Mouse (Mus musculus) A20 (cell line): ENCODE data around the gene Cdh23.
A peak's percentile ranks its signal among the peaks of the same experiment; 100 is the strongest.

Source experiments
- DNase-seq: peaks from one replicate; pipeline ENCODE4 v3.0.0-alpha.2; 2011; ENCODE audit warnings: low read depth, low spot score

Cdh23 gene

DNA sequence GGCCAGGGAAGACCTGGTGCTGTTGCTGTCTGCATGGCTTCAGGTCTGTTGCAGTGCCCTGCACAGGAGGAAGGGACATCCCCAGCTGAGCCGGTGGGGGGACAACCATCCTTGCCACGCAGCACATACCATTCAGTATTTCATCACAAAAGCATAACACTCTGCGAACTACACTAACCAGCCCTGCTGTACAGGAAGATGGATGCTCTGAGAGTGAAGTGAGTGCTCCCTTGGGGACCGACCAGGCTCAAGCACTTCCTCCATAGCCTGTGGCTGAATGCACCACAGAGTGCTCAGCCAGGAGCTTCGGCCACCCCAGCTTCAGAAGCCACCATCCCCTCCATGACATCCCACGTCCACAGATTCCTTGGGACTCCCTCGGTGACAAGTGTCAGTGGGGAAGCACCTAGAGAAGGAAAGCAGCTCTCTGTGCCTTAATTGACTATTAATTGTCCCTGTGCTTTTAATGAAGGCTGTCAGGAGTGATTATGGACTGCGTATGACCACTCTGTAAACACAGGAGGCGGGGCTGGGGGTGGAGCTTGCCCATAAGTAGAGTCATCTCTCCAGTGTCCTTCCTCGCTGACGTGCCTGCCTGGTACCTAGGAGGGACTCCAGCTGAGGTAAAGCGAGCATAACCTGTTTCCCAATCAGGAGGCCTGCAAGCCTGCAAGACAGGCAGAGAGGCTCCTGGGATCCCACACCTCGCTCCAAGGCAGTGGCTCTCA, 60.6 kb downstream of the Cdh23 start:
- DNase-seq, result peak; percentile 30

DNA sequence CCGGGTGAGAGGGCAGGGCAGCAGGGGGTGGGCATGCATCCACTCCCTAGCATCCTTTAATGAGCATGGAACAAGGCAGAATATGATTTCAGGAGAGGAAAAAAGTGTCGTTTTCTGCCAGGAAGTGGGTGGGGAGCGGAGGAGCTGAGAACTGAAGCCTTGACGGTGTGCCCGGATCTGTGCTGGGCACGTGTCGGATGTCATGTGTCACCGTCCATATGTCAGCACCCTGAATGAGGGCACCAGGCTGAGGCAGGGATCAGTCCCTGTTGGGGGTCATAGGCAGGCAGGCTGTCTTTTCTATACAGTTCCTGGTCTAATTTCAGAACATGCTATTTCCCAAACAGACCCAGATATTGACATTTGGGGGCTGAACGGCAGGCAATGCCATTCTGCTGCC, 61.9 kb downstream of the Cdh23 start:
- no peak for DNase-seq

DNA sequence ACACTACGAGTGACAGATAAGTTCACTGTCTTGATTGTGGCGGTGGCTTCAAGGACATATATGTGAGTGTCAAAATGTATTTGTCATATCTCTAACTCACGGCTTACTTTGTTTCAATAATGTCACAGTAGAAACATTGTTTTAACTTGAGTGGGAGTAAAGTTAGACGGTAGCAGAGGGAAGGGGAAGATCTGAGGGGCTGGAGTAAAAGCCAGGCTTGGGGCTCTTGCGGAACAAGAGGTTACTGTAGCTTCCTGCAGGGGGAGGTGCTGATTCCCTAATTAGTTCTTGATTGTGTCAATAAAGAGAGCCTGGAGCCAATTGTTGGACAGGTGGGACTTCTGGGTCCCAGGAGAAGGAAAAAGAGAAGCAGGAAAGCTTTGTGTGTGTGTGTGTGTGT, 70.2 kb downstream of the Cdh23 start:
- DNase-seq, result no peak

DNA sequence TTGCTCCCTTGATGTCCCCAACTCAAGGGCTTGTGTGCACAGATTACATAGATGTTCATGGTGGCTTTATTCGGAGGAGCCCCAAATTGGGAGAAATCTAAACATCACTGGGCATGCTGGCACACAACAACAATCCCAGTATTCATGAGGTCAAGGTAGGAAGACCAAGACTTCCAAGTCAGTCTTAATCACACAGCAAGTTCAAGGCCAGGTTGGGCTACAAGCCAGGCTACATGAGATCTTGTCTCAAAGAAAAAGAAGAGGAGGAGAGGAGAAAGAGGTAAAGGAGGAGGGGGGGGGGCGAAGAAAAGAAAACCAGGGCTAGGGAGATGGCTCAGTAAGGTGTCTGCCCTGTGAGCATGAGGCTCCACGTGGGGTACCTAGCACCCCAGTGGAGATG, 70.8 kb downstream of the Cdh23 start:
- no peak for DNase-seq

DNA sequence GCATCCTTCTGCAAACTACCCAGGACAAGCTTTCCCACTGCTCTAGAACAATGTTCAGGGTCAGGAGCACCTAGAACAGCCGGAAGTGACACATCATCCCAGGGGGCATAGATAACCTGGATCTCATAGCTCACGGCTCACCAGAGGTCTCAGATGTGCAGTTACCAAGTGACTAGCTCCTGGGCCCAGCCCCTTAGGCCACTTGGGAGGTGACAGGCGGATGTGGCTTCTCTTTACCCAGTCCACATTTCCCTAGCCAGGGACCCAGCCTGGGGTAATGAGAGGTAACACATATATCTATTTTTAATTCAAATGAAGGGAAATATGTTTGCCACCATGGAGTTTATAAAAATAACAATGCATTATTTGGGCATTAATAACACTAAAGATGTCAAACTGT, 71.3 kb downstream of the Cdh23 start:
- DNase-seq, result no peak

DNA sequence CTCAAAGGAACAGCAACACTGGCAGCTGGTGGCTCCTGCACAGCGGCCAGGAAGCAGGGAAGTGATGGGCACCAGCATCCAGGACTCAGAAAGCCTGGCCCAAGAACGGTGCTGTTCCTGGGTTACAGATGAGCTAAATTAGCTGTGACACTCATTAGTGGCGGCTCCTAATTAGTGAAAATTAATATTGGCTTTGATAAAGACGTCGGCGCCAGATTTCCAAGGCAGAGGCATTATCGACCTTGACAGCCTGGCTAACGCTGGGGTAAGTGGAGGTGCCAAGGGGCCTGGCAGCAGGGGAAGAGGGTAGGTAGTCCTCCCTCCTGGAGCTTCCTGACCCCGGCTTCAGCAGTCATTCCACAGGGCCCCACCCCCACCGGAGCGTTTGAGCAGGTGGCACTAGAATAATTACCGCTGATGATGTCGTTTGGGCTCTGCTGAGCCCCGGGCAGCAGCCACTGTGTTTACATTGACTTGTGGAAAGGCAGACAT, 72.0 kb downstream of the Cdh23 start:
- no peak for DNase-seq

DNA sequence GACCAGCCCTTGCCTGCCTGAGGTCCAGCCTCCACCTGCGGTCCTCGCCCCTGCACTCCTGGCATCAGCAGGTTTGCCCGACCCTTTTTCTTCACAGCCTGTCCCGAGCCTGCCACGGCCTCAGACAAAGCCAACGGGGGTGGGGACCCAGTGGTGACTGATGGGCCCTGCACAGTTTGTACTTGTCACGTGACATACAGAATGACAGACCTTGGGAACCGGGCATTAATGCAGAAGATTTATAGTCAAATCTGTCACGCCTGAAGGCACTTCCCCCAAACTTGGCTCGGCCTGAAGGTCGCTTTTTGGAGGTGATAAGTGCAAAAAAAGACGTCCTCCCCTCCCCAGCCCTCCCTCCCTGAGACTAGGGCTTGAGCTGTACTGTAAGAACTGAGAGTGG, 73.5 kb downstream of the Cdh23 start:
- peak; percentile 56 for DNase-seq

DNA sequence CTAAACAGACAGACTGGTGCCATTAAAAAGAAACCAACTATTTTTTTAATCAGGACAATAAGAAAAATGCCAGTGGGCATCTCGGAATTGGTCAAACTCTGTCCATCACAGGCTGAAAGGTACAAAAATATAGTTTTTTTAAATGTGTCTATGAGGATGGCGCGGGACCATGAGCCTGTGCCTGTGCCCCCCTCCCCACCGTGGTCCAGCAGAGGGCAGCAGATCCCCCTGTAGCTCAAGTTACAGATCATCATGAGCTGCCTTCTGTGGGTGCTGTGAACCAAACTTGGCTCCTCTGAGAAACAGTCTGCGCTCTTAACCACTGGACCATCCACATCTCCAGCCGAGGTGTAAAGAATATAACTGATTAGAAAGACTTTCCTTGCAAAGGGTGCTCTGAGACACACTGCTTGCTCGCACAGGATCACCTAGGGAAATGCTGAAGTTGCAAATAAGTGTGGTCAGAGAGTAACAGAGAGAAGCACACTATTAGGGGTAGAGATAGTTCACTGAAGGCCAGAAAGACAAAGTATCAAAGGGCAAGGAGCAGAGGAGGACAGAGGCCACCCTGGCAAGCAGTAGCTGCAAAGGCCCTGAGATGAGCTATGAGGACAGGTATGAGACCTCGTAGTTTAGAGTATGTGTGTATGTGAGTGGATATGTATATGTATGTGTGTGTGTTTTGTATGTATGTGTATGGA, 74.7 kb downstream of the Cdh23 start:
- DNase-seq, result peak; percentile 40

DNA sequence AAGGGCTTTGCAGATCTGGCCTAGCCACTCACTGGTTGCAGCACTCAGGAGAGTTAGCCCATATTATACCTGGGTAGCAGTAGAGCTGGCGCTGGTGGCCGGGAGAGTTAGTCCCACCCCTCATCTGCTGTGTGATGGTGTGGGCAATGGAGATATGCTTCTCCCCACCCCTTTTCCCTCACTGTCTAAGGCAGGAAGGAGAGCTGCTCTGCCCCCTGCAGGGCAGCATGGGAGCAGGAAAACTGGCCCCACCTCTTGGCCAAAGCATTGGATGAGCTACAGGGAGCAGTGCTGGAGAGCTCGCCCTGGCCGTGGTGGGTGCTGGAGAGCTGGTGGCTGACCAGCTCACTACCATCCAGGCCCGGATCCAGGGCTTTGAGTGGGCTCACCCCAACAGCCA, 80.4 kb downstream of the Cdh23 start:
- DNase-seq, result peak; percentile 14

DNA sequence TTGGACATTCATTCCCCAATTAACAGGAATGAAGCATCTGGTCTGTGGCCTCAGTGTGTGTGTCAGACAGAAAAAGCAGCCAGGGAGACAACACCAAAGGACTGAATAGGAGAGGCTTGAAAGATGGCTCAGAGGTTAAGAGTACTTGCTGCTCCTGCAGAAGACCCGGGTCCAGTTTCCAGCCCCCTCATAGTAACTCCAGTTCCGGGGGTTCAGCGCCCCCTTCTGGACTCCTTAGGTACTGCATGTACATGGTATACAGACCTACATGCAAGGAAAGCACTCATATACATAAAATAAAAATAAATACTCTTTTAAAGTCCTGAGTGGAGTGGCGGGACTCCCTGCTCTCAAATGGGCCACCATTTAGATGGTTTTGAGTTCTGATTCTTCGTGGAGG, 83.4 kb downstream of the Cdh23 start:
- DNase-seq, result peak; percentile 49

DNA sequence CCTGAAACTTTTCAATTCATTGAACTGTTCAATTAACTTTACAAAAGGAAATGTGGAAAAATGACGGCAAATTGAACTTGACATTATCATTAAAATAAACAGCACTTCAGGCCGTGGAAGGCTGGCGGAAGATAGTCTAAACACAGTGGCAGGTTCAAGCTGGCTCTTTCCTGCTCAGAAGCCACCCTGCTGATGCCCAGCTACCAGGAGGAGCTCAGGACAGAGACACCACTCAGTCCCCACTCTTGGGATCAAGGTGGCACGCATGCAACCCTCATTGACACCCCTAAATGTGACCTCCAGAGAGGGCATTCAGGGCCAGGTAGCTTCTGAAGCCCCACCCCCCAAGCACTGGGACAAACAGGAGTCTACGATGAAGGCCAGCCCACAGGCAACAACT, 89.1 kb downstream of the Cdh23 start:
- no peak for DNase-seq

DNA sequence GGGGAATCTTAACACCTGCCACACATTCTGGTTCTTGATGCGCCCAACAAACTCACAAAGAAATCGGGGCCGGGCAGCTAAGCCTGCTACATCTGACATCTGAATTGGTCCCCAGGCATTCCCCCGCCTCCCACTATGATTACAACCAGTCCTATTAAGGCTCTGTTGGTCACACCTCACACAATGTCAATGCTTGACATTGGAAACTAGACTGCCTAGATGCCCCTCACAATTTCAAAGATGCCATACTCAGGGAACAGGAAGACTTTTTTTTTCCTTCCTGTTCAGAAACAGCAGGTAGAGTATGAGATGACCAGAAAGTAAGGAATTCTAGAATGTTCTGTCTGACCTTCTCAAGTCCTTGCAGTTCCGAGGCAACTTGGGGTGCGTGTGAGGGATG, 89.6 kb downstream of the Cdh23 start:
- DNase-seq, result no peak

DNA sequence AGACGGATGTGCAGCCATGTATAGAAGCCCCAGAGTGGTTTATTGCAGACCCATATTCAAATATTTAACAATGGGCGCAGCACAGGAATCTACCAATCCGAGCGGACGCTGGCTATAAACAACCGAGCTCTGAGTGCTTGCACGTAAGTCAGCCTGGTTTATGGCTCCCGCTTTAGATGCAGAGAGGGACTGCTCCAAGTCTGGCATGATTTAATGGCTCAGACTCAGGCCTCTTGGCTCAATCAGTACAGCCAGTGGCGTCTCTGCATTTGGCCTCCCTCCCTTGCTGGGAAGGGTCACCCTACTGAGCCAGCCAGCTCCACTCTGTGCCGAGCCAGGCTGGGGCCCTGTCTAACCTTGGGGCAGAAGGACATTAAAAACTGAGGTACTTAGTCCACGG, 94.1 kb downstream of the Cdh23 start:
- no peak for DNase-seq

DNA sequence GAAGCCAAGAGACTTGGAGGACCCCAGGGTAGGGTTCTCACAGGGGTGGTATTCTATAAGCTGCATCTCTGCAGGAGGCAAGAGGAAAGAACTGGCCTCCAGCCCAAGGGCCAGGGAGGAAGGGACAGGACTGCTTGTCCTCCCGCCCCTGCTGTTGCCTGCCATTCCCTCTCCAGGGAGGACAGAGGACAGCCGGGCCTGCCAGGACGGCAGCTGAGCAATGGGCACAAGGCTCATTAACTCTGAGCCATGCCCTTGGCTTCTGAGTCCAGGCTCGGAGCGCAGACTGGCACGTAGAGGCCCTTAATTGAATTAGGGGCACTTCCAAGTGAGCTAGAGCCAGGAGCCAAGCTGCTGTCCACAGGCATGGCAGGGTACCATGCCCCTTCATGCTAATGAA, 101.1 kb downstream of the Cdh23 start:
- no peak for DNase-seq

DNA sequence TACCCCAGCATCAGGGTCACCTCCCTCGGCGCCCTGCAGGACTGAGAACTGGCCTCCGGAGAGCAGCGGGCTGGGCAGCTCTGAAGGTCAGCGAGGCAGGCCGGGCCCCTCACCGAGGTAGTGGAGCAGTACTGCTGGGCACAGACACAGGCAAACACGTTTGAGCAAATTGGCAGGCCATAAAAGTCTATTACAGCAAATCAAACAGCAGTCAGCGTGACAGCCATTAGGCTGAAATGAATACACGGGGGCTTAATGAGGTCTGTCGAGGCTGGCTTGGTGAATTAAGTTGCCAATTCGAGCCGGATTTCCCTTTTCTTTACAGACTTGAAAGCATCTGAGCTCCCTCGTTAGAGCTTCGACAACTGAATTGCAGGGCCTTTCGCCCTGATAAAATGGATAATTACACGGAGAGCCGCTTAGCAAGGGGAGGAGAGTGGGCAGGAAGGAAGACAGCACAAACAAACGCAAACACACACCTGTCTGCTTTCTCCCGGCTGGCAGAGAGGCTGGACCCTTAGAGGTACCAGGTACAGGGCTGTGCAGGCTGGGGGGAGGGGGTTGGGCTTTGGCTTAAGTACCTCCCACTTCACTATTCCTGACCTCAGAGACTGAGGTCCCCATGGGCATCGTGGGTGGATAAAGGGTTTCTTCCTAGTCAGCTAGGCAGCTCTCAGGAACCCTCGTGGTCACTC, 103.3 kb downstream of the Cdh23 start:
- no peak for DNase-seq

DNA sequence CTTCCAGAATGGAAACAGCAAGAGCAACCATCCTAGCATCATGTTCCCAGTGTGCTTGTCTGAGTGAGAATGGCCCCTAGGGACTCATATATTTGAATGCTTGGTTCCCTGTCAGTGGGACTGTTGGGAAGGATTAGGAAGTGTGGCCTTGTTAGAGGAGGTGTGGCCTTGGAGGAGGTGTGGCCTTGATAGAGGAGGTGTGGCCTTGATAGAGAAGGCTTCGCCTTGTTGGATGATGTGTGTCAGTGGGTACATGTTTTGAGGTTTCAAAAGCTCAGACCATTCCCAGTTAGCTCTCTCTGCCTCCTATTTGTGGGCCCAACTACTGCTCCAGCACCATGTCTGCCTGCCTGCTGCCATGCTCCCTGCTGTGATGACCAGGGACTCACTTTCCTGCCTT, 105.0 kb downstream of the Cdh23 start:
- no peak for DNase-seq

DNA sequence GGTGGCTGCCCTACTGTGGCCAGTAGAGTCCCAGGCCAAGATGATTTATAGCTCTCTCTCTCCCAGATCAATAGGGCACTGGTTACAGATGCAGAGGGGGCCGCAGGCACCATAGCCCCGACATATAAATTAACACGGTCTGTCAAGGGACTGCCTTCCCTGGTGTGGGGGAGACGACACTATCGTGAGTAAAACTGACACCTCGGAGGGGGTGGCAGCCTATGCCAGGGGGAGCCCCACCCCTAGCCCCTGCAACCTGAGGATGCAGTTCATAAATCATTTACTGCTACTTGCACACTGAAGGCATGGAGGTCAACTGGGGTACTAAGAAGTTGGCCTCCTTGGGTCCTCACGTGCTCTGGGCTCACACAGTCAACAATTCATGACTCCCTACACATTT, 106.0 kb downstream of the Cdh23 start:
- DNase-seq, result no peak

DNA sequence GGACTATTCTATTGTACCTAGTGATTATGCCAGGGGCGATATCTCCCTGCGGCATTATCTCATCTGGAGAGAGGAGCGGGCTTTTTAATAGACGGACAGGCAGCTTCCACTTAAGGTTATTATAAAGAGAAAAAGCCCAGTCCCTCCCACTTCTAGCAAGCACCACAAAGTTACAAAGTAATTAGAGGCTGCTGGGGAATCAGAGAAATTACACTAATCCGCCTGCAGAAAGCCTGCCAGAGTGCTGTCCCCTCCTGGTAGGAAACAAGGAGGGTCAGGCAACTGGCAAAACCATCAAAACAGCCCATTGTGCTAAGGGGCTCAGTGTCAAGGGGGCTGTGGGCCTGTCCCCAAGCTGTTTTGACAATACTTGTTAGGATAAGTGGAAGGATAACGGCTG, 110.6 kb downstream of the Cdh23 start:
- DNase-seq, result no peak

DNA sequence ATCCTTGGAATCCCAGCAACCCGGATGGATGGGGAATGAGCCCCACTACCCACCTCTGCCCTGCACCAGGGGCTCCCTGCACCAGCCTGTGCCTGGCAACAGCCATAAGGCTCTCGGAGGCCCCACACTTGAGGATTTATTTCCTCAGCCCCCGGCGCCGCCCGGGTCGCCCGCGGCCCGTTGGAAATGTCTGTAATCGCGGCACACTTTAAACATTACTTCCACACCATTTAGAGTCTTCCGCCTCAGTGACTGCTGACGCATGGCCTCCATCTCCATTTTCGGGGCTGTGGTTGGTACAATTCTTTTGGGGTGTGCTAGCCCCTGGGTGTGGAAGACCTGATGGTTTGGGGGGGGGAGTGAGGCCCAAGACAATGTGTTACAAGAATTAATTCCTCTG, 113.3 kb downstream of the Cdh23 start:
- no peak for DNase-seq

DNA sequence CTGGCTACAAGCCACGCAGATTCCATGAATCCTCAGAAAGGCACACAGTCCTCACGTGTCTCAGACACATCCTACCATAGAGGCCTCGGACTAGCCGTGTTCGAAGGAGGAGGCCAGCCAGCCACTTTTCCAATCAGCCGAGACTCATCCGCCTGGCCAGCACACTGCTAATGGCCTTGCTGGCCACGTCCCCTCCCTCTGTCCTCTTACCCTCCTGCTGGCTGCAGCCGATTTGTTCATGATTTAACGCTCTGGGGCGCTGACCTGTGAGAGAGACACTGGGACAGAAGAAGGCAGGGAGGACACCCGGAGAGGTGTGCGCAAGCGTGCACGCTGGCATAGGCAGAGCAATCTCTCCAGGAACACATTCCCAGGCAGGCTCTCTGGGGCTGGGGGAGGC, 115.6 kb downstream of the Cdh23 start:
- DNase-seq, result no peak

DNA sequence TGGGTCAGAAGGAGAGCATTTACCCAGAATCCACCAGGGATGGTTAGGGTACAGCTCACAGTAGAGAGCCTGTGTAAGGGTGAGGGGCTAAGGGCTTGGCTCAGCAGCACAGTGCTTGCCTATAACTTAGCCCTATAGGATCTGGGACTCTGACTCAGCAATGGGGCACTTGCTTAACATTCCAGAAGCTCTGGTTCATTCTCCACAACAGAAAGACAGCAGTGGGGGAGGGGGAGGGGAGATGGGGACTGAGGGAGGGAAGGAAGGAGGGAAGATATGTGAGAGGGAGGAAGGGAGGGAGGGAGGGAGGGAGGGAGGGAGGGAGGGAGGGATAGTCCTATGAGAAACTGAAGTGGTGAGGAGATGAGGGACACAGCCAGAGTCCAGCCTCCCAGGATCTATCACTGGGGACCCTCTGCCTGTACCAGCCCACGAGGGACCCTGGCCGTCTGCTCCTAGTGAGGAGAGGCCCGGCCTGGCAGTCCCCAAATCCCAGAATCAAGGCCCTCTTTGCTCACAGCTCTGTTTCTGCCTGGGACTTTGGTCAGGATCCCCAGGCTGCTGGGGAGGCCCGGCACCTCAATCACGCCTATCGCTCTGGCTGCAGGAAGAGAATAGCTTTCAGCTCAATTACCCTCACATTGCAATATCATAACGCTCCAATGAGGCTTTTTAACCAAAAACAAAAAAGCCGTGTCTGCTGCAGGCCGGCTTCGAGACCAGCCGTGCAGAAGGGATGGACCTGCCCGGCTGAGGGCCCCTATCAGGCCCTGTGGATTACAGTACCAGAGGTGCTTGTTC, 117.4 kb downstream of the Cdh23 start:
- no peak for DNase-seq
